Mouse (Mus musculus): ENCODE results near the gene Safb2. TPM values are rescaled to one million over a fixed set of nuclear protein-coding genes. Genes with fewer than 3 reads are reported as not detected.
"Not testable (repeated sequence)": the region's sequence is repeated elsewhere in the genome, so short reads cannot be mapped to it uniquely, and the experiment has no call there.

Gene Safb2
- 10 to 100 TPM; 55.7 to 56.8 TPM for total RNA-seq (2021)

DNA sequence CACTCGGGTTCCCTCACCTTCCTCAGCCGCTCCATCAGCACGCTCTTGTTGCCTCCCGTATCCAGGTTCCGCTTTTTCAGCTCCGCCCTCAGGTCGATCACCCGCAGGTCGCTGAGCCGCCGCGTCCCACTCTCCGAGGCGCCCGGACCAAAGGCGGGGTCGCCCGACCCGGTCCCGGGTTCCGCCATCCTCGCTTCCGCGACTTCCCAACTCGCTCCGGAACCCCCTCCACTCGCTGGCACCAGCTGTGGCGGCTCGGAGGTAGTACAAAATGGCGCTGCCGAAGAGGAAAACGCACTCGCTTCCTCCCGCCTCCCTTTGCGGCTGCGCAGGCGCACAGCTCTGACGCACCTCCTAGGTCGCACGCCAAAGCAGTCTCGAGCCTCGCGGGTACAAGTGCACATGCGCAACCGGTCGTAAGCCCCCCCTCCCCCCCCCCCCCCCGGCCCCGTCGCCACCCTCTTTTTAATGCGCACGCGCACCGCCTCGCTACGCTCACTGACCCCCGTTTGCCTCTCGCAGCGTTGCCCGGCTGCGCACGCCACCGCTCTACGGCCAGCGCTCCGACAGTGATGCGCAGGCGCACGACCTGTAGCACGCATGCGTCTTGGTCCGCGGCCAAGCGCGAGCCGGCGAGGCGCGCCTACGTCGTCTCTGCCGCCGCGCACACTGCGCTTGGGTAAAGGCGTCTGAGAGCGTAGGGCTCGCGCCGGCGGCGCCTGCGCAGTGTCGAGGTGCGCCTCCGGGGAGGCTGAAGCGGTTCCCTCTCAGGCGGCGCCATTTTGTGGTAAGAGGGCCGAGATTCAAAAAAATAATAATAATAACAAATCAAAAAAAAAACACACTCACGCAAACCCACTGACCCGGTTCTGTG, at the start of gene Safb2, which contains the start of gene Safb:
TSS of gene Safb2 (minus strand) at position 329 of the 874 bp plus-strand sequence.
TSS of gene Safb (plus strand) at position 569 of the 874 bp plus-strand sequence.
- DNase-seq, result peak; percentile 100
- intact Hi-C loops (cut with DNase I), result no loop called here

DNA sequence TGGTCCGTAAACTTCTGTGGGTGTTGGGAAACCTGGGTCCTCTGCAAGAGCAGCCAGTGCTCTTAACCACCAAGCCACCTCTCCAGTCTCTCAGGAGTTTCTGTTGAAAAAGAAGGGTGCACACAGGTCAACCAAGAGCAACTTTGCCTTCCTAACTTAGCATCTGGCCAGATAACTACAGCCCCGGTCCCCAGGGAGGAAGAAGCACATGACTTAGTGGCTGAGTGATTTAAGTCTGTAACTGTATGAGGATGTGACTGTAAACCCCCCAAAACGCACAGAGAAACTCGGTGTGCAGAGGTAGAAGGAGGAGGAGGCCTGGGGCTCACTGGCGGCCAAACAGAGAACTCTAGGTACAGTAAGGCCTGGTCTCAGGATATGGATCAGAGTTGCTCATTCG, 49.6 kb upstream of the Safb2 start:
- no peak for DNase-seq
- intact Hi-C loops (cut with DNase I), result no loop called here

DNA sequence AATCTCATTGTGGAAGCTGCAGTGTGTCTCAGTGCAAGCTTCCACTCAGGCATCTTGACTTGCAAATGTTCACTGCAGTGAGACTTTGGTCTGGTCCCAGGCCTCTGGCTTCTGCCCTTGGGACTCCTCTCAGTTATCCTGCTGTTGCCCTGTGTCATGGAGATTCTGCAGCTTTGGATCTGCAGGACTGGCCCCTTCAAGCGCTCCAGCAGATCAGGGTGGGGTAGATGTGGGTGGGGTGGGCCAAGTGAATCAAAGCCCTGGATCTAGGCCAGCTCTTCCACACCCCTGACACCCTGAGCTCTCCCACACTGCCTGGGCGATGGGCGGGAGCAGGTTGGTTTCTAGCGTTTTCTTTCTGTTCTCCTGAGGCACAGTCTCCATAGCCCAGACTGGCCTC, 47.4 kb upstream of the Safb2 start:
- DNase-seq, result no peak
- intact Hi-C loops (cut with DNase I), result no loop called here

DNA sequence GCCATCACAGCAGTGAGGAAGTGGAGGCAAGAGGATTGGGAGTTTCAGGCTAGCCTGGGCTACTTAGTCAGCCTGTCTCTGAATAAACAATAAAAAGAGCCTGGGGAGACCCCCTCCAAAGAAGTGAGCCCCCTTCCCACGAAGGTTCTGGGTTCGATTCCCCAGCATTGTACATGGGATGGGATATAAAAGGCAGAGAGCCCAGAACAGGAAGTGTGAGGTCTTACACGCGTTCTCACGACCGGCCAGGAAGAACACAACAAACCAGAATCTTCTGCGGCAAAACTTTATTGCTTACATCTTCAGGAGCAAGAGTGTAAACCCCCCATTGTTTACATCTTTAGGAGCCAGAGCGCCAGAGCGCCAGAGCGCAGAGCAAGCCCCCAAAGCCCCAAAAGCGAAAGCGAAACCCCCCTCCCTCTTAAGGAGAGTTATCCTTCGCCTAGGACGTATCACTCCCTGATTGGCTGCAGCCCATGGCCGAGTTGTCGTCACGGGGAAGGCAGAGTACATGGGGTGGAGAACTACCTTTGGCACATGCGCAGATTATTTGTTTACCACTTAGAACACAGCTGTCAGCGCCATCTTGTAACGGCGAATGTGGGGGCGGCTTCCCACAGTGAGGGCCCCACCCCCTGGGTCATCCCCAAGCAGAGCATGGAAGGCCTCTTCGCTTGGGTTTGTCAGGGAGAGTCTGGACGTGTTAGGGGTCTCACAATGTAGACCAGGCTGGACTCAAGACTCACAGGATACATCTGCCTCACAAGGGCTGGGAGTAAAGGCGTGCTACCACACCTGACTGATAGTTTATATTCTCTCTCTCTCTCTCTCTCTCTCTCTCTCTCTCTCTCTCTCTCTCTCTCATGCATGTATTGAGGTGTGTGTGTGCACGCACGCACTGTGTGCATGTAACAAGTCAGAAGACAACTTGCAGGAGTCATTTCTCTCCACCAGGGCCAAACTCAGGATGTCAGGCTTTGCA, 45.7 kb upstream of the Safb2 start:
- DNase-seq, result not testable (repeated sequence)
- intact Hi-C loops (cut with DNase I), result loop anchor here (5.0 kb wide), 1 partner anchor 37 kb away; no protein-coding TSS in a partner anchor

DNA sequence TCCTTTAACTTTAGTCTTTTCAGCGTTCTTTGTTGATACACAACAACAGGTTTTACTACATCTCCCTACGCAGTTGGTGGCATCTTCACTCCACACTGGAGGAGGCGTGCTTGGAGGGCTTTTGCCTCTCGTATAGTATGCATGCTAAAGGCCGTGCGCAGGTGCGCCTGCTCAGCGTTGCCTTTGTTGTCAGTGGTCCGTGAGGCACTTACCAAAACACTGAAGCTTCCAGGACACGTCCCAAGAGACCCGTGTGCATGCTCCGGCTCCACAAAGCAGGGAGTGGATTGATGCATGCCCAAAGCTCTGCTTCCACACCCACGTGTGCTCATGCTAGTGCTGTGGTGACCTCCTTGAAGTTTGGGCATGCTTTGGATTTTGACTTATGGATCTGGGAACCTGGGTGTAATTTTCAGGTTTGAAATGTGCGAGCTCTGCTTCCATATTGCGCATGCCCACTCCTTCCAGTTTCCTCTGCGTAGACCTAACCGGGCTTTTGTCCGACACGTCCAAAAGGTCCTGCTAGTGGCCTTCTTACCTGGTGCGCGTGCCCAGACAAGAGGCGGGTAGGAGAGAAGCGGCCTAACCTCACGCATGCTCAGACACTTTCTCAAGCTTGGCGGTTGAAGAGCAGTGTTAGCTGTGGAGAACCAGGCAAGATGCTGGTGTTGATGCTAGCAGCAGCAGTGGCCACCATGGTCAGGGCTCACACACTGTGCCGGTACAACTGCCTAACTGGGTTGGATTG, 43.3 kb upstream of the Safb2 start, which contains the start of gene Catsperd:
TSS of gene Catsperd (plus strand) at position 614 of the 748 bp plus-strand sequence.
- intact Hi-C loops (cut with DNase I), result loop anchor here (5.0 kb wide), 1 partner anchor 40 kb away; no protein-coding TSS in a partner anchor
- DNase-seq, result no peak

DNA sequence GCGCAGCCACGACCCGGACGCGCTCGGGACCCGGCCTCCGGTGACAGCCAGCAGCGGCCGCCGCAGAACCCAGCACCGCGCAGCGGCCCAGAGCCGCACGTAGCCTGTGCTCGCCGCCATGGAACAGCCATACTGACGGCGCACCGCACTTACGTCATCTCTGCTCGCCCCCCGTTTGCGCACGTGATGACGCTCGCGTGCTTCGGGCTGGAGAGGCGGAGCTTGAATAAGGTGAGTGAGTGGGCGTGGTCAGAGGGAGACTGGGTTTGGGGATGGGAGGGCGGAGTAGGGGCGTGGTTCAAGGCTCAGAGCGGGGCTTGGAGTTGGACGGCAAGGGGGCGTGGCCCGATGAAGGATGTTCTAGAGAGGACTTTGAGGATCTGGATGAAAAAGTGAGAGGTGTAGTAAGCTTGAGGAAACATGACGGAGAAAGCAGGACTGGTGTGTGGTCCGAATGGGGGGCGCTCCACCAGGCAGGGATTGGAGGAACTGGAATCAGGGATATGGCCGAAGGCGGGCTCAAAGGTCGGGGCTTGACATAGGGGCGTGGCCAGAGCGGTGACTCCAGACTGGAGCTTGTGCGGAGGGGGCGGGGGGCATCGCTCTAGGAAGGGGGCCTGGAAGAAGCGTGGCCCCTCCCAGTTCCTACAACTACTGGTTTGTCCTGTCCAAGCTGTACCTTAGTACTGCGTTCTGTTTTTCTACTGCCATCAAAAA, 42.5 kb upstream of the Safb2 start, which contains the start of gene Lonp1:
TSS of gene Lonp1 (minus strand) at position 134 of the 717 bp plus-strand sequence.
- intact Hi-C loops (cut with DNase I), result loop anchor here (5.0 kb wide), 1 partner anchor 40 kb away; no protein-coding TSS in a partner anchor
- peak; percentile 96 to 97 for DNase-seq

DNA sequence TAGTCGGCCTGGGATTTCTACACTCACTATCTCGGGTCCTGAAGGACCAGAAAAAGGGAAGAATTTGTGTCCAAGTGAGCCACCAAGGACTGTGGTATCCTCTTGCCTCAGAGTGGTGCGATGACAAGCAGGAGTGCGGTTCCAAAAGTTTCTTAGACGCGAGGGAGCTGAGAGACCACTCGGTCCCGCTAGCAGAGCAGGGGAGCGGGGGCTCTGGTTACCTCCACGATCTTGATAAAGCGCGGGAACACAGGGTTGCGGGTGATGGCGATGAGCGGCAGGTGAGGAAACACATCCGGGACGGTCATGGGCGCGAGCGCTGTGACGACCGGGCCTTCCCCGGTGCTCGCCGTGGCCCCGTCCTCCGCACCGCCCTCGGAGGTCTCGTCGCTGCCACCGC, 41.9 kb upstream of the Safb2 start:
- intact Hi-C loops (cut with DNase I), result loop anchor here (5.0 kb wide), 1 partner anchor 41 kb away; no protein-coding TSS in a partner anchor
- DNase-seq, result no peak

DNA sequence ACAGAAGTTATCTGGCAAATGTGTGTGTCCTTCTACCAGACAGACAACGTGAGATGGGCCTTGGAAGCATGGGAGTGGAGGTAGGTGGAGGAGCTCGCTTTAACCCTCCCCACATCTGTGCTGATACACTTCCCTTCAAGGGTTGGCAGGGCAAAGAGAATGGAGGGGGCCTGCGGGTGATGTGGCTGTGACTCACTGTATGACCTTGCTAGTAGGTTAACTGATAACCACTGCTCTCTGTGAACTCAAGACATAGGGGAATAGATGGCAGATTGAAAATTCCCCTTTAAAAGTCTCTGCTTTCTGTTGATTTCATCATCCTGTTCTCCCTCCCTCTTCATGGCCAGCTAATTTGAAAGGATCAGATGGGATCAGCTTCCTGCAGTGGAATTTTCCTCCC, 41.1 kb upstream of the Safb2 start:
- no peak for DNase-seq
- intact Hi-C loops (cut with DNase I), result loop anchor here (5.0 kb wide), 1 partner anchor 42 kb away; no protein-coding TSS in a partner anchor

DNA sequence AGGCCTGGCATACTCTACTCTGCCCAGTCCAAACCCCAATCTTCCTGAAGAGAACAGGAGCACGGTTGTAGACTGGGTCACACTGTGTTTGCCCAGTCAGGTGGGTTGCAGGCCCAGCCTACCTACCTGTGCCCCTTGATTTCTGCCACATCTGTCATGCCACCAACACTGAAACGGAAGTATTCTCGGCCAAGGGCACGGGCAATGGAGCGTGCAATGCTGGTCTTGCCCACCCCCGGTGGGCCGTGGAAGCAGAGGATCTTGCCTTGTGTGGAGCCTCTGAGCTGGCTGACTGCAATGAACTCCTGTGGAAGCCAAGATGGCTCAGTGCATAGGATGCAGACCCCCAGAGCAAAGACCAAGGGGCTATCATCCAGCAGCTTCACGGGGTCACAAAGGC, 33.2 kb upstream of the Safb2 start:
- intact Hi-C loops (cut with DNase I), result no loop called here
- DNase-seq, result no peak

DNA sequence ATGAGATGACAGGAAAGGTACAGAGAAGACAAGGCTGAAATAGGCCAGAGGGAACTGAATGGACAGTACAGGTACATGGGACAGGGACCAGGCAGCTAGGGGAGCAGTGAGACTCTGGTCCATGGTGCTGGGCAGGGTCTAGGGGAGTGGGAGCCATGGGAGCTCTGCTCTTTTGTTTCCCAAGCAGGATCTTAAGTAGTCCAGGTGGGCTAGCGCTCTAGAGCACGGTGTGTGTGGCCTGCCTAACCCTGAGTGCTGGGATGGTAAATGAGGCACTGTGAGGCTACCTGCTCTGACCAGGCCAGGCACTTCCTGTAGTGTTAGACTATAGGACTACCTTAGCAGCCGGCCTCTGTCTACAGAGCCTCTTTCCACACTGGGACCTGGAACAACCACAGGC, 32.3 kb upstream of the Safb2 start:
- no peak for DNase-seq
- intact Hi-C loops (cut with DNase I), result no loop called here

DNA sequence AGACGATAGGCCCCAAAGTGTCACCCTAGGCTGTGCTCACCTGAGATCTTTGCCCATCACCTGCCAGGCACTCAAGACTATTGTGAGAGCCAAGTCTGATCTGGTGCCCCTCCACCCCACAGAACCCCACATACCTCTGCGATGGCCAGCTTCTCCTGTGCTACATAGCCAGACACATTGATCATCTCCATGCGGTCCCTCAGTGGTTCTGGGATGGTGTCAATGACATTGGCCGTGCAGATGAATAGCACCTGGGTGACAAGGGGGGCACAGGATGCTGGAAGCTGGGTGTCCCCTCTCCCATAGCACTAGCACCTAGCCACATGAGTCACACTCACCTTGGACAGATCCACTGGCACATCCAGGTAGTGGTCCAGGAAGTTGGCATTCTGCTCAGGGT, 31.4 kb upstream of the Safb2 start:
- DNase-seq, result no peak
- intact Hi-C loops (cut with DNase I), result no loop called here

DNA sequence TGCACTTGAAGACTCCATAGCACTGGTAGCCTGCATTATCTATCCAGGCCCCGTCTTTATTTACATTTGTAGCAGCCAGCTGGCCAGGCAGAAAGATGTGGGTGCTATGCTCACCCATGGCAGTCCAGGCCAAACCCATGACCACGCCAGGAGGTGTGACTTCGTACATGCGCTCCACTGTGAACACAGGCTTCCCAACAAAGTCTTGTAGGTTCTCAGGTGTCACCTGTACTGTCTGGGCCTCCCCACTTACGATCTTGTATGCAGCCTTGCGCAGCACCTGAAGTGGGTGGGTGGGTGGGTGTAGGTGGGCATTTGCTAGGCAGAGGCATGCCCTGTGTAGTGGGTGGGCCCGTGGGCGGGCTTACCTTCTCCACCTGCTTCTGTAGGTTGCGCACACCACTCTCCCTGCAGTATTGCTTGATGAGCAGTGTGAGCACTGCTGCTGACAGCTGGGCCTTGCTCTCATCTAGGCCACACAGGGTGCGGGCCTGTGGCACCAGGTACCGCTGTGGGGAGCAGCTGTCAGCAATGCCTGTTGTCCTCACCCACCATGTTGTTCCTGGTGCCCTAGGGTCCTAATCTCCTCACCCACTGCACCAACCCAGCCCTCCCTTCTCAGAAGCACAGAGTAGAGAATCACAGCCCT, 30.9 kb upstream of the Safb2 start:
- DNase-seq, result no peak
- intact Hi-C loops (cut with DNase I), result no loop called here

DNA sequence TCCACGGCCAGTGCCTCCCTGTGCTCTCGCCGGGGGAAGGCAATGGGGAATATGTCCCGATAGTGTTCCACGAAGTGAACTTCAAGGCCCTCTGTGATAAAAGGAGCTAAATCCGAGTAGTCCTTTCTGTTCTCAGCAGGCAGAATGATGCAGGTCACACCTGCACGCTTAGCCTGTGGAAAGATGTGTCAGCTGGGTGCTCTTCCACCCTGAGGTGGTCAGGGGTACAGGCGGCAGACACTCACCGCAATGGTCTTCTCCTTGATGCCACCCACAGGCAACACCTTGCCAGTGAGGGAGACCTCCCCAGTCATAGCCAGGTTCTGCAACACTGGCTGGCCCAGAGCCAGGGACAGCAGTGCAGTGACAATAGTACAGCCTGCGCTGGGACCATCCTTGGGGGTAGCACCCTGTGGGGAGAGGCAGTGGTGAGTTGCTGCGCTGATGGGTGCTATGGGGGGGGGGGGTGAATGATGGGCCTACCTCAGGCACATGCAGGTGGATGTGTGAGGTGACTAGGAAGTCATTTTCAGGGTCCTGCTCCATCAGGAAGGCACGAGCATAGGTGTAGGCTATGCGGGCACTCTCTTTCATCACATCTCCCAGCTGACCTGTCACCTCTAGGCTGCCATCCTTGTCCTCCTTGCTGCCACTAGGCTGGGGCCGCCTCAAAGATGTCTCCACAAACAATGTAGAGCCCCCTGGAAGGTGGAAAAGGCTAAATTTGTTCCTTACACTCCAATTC, 30.2 kb upstream of the Safb2 start:
- intact Hi-C loops (cut with DNase I), result loop anchor here (5.0 kb wide), 1 partner anchor 148 kb away; the partner anchor contains the start of gene Dus3l
- no peak for DNase-seq

DNA sequence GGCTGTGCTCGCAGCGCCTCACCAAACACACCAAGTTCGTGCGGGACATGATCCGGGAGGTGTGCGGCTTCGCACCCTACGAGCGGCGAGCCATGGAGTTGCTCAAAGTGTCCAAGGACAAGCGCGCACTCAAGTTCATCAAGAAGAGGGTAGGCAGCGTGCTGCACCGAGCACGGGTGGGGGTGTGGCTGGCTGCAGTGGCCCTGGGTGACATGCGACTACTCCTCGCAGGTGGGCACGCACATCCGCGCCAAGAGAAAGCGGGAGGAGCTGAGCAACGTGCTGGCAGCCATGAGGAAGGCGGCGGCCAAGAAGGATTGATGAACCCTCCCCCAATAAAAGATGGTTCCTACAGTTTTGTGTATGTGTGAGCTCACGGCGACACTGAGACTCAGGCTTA, 29.5 kb upstream of the Safb2 start:
- peak; percentile 37 to 60 for DNase-seq
- intact Hi-C loops (cut with DNase I), result loop anchor here (1.0 to 5.0 kb wide), 2 partner anchors 53 to 148 kb away; partner anchors contain the start of gene Dus3l

DNA sequence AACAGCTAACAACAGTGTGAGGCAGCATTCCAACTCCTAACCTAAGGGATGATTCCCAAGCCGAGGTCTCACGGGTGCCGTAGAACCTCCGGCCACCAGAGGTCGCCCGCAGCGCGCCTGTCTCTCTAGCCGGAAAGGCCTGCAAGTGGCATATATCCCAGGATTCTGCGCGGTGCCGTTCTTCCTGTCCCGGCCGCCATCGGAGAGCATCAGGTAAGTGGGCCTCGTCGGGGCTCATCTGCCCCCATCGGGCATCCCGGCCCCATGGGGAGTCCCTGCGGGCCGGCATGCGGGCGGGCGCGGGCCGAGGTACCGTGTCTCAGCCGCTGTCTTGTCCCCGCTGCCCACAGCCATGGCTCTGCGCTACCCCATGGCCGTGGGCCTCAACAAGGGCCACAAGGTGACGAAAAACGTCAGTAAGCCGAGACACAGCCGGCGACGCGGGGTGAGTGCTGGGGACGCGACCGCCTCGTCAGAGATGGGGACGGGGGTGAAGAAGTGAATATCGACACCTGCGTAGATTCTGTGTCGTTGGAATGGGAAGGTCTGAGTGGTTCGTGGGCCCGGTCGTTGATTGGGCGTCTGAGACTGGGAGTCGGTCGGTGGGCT, 29.0 kb upstream of the Safb2 start, which contains the start of gene Rpl36:
TSS of gene Rpl36 (plus strand) at position 181 of the 609 bp plus-strand sequence.
- intact Hi-C loops (cut with DNase I), result loop anchor here (1.0 to 5.0 kb wide), 2 partner anchors 54 to 149 kb away; partner anchors contain the start of gene Dus3l

DNA sequence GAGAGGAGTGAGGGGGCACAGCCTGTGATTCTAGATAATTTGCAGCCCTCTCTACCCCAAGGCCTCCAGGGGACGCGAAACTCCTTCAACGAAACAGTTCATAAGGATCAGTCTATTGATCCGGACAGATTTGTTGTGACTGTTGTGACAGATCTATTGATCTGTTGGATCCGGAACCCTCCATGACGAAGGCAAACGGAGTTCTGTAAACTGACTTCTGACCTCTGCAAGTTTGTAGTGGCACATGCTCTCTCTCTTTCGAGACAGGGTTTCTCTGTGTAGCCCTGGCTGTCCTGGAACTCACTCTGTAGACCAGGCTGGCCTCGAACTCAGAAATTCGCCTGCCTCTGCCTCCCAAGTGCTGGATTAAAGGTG, 28.2 kb upstream of the Safb2 start:
- not testable (repeated sequence) for DNase-seq
- intact Hi-C loops (cut with DNase I), result loop anchor here (5.0 kb wide), 1 partner anchor 150 kb away; the partner anchor contains the start of gene Dus3l

More for the DNA sequence above, 29.0 kb upstream of the Safb2 start, which contains the start of gene Rpl36:
- DNase-seq, result peak; percentile 97 to 99
